Mouse (Mus musculus): ENCODE results near the gene Otogl.
A peak's percentile ranks its signal among the peaks of the same experiment; 100 is the strongest.

- TF ChIP-seq POLR2A (IDR thresholded peaks at IDR 0.05; ENCODE audit: low read depth, low read length) (no peak), CTCF (IDR thresholded peaks at IDR 0.05; ENCODE audit: borderline replicate concordance, insufficient read depth, low read length) (peak; percentile 84; the same call in 1 of the 2 replicates)
Measured at GRCm38 (mm10) chr10:107799671-107800353, 112.1 kb downstream of the Otogl start.
